Mouse (Mus musculus): ENCODE measurements around the gene Fgfr2. TPM values are rescaled to one million over a fixed set of nuclear protein-coding genes. Genes with fewer than 3 reads are reported as not detected.
A peak's percentile ranks its signal among the peaks of the same experiment; 100 is the strongest.

Gene Fgfr2
- polyA plus RNA-seq, 1 experiment from 2014 or later: 24.1 TPM

DNA sequence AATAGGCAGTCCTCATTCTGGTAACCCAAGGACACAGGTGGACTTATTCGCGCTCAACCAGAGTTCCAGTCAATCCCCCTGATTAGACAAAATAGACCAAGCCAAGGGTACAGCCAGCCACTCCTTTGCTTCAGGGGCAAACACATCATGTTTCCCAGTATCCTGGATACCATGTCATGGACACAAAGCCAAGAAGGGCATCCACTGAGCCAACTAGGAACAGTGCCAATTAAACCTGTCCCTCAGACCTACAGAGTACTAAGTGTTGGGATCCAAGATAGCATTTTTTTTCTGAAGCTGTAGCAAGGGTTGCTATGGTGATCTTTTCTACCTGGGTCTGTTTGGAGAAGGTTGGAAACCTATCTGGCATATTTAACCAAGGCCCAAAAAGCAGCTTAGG is 929.5 kb downstream of the Fgfr2 start:
- no peak overlapping the region for H3K4me3 ChIP-seq (ENCODE audit: low read length)
- H3K27ac ChIP-seq (ENCODE audit: low read depth, low read length): no peak overlapping the region
- no peak overlapping the region for H3K9ac ChIP-seq (ENCODE audit: low read depth, low read length)
- peaks cover 2% of the 10 kb centered on the region; the same call in 1 of the 2 replicates for H3K9me3 ChIP-seq (ENCODE audit: control insufficient read depth, low read length)
- H3K27me3 ChIP-seq (replicated peaks; ENCODE audit: control insufficient read depth, insufficient read depth, low read length): no peaks in the 10 kb centered on the region
- 73% methylated on average over 2 of the region's 2 CpGs for WGBS
- H3K4me1 ChIP-seq (ENCODE audit: control insufficient read depth, insufficient read depth, low read depth, low read length): no peaks in the 10 kb centered on the region
- no peak overlapping the region for H3K4me2 ChIP-seq (ENCODE audit: low read length)
- 0 out of 2 replicates have a peak, but pooled peaks have one; percentile 40 for ATAC-seq
- no peaks in the 10 kb centered on the region for H3K36me3 ChIP-seq (ENCODE audit: control insufficient read depth, insufficient read depth, low read length)

DNA sequence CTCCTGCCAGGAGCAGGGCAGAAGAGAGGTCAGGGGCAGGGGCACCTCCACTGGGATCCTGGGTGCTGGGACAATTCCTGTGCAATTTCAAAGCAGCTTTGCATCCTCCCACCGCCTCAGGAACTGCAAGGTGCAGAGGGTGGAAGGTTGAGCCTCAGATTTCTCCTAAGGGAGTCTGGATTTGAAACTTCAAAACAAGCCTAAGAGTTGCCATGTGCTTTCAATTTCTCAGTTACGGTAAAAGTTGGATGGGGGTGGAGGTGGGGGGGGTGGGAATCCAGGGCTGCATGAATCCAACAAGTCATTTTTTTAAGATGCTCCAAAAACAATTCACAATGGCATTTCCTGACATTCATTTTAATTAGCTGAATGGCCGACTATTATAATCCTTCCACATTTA is 935.7 kb downstream of the Fgfr2 start:
- Histone ChIP-seq H3K27me3 (replicated peaks; ENCODE audit: control insufficient read depth, insufficient read depth, low read length) (no peaks in the 10 kb centered on the region), H3K4me3 (ENCODE audit: low read length) (no peak overlapping the region), H3K4me2 (ENCODE audit: low read length) (no peak overlapping the region), H3K4me1 (ENCODE audit: control insufficient read depth, insufficient read depth, low read depth, low read length) (peaks cover 2% of the 10 kb centered on the region), H3K9ac (ENCODE audit: low read depth, low read length) (no peak overlapping the region), H3K9me3 (ENCODE audit: control insufficient read depth, low read length) (no peaks in the 10 kb centered on the region), H3K27ac (ENCODE audit: low read depth, low read length) (no peak overlapping the region), H3K36me3 (ENCODE audit: control insufficient read depth, insufficient read depth, low read length) (no peaks in the 10 kb centered on the region)
- ATAC-seq: no peak
- 57% methylated on average over 3 of the region's 3 CpGs for WGBS

DNA sequence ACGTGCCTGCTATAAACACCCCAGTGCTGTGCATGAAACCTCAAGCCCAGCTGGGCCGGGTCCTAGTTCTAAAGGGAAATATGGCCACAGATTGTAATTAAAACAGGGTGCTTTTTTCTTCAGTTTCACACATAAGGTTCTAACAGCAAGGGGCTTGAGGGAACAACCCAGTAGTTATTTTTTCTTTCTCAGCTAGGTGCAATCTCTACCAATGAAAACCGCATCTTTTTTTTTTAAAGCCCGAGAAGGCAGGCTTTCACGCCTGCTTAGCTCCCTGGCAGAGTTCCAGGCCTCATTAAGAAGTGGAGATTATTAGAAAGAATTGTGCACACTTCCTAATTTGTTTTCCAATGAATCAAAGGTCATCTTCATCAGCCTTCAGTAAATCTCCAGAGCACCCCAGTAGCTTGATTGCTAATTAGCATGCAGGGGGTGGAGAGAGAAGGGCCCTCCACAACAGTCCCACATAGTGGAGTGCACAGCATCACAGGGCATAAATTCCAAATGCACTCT is 939.2 kb downstream of the Fgfr2 start:
- Histone ChIP-seq H3K36me3 (ENCODE audit: control insufficient read depth, insufficient read depth, low read length) (no peaks in the 10 kb centered on the region), H3K4me1 (ENCODE audit: control insufficient read depth, insufficient read depth, low read depth, low read length) (peaks cover 2% of the 10 kb centered on the region), H3K27me3 (replicated peaks; ENCODE audit: control insufficient read depth, insufficient read depth, low read length) (no peaks in the 10 kb centered on the region), H3K4me3 (ENCODE audit: low read length) (no peak overlapping the region), H3K4me2 (ENCODE audit: low read length) (no peak overlapping the region), H3K9ac (ENCODE audit: low read depth, low read length) (no peak overlapping the region), H3K27ac (ENCODE audit: low read depth, low read length) (no peak overlapping the region; the same call in 1 of the 2 replicates), H3K9me3 (ENCODE audit: control insufficient read depth, low read length) (no peaks in the 10 kb centered on the region)
- no peak for ATAC-seq
- WGBS: 22% methylated on average over 5 of the region's 5 CpGs

DNA sequence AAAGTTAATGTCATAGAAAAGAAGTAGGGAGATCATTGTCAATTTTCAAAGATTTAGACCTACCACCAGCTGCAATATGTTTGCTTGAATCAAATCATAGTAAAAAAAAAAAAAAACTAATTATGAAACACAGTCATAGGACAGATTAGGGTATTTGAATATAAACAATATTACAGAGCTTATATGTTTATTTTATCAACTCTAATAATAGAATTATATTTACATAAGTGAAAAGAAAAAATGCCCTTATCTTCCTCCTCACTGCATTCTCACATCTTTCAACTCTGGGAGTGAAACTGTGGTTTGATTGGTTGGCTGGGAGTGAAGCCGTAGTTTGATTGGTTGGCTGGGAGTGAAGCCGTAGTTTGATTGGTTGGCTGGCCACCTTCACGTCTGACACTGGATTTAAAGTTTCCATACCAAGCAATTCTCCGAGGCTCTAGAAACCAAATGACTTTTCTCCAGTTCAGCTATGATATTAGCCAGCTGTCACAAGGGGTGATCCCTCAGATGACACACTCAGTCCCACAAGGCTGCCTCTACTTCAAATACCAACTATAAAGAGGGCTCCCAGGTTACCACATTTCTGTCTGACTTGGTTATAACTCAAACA is 941.5 kb downstream of the Fgfr2 start:
- Histone ChIP-seq H3K27me3 (replicated peaks; ENCODE audit: control insufficient read depth, insufficient read depth, low read length) (no peaks in the 10 kb centered on the region), H3K9me3 (ENCODE audit: control insufficient read depth, low read length) (no peaks in the 10 kb centered on the region), H3K9ac (ENCODE audit: low read depth, low read length) (no peak overlapping the region), H3K4me3 (ENCODE audit: low read length) (no peak overlapping the region), H3K4me1 (ENCODE audit: control insufficient read depth, insufficient read depth, low read depth, low read length) (peaks cover 2% of the 10 kb centered on the region), H3K36me3 (ENCODE audit: control insufficient read depth, insufficient read depth, low read length) (no peaks in the 10 kb centered on the region), H3K27ac (ENCODE audit: low read depth, low read length) (no peak overlapping the region), H3K4me2 (ENCODE audit: low read length) (no peak overlapping the region)
- no peak for ATAC-seq
- 95% methylated on average over 4 of the region's 4 CpGs for WGBS

DNA sequence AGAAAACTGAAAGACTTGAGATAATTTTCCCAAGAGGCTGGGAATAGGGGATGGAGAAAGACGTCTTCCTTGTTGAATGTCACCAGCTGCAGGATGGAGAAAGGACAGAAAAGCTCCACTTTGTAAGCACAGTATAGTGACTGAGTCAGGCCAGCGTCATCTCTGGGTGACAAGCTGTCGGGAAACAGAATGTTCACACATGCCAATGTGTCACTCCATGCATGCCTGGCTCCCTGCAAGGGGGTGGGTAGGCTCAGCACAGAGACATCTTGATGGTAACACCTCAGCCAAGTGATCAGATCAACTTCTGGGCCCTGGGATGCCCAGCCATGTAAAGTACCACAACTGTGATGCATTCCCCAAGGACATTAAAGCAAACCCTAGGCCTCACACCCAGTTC is 942.1 kb downstream of the Fgfr2 start:
- no peak overlapping the region for H3K4me2 ChIP-seq (ENCODE audit: low read length)
- WGBS: 82% methylated on average over 3 of the region's 3 CpGs
- H3K27me3 ChIP-seq (replicated peaks; ENCODE audit: control insufficient read depth, insufficient read depth, low read length): no peaks in the 10 kb centered on the region
- H3K9me3 ChIP-seq (ENCODE audit: control insufficient read depth, low read length): no peaks in the 10 kb centered on the region
- peaks cover 2% of the 10 kb centered on the region for H3K4me1 ChIP-seq (ENCODE audit: control insufficient read depth, insufficient read depth, low read depth, low read length)
- no peak overlapping the region for H3K4me3 ChIP-seq (ENCODE audit: low read length)
- ATAC-seq: no peak
- no peaks in the 10 kb centered on the region for H3K36me3 ChIP-seq (ENCODE audit: control insufficient read depth, insufficient read depth, low read length)
- no peak overlapping the region for H3K9ac ChIP-seq (ENCODE audit: low read depth, low read length)
- H3K27ac ChIP-seq (ENCODE audit: low read depth, low read length): no peak overlapping the region

DNA sequence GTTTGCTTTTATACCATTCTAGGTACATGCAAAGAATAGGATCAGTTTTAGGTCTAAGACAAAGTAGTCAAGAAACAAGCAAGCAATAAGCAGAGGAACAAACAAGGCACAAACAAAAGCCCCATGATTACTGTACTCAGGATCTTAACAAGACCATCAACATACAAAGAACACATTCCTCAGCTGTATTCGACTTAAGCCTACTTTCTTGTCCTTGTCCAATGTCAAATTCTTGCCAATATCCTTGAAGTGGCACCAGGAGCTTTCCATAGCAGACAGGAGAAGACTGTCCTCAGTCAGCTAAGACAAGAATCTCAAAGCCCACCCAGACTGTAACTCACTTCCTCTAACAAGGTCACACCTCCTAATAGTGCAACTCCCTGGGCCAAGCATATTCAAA is 944.1 kb downstream of the Fgfr2 start:
- Histone ChIP-seq H3K9me3 (ENCODE audit: control insufficient read depth, low read length) (no peaks in the 10 kb centered on the region), H3K4me1 (ENCODE audit: control insufficient read depth, insufficient read depth, low read depth, low read length) (peaks cover 2% of the 10 kb centered on the region)
- ATAC-seq: no peak

DNA sequence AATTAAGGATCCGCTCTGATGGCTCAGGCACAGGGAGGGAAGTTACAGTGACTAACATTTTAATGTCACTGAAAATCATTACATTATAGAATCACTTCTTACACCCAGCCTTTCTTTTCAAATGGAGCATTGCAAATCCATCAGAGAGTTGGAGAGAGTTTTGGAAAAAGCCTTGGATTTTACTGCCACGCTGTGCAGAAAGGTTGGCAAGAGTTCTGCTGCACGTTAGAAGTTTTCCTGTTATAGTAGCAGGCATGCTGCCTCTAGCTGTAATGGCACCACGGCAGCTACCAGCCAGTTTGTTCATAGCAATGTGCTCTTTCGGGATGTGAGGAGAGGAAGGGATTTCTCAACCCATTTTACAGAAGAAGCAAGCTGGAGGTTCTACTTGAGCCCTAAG is 948.4 kb downstream of the Fgfr2 start:
- WGBS: 75% methylated on average over 5 of the region's 5 CpGs
- H3K4me3 ChIP-seq (ENCODE audit: low read length): no peak overlapping the region

More for the DNA sequence above, 944.1 kb downstream of the Fgfr2 start:
- 60% methylated on average over 1 of the region's 1 CpGs for WGBS
- Histone ChIP-seq H3K4me2 (ENCODE audit: low read length) (no peak overlapping the region), H3K36me3 (ENCODE audit: control insufficient read depth, insufficient read depth, low read length) (no peaks in the 10 kb centered on the region), H3K27me3 (replicated peaks; ENCODE audit: control insufficient read depth, insufficient read depth, low read length) (no peaks in the 10 kb centered on the region), H3K9ac (ENCODE audit: low read depth, low read length) (no peak overlapping the region), H3K27ac (ENCODE audit: low read depth, low read length) (no peak overlapping the region), H3K4me3 (ENCODE audit: low read length) (no peak overlapping the region)

DNA sequence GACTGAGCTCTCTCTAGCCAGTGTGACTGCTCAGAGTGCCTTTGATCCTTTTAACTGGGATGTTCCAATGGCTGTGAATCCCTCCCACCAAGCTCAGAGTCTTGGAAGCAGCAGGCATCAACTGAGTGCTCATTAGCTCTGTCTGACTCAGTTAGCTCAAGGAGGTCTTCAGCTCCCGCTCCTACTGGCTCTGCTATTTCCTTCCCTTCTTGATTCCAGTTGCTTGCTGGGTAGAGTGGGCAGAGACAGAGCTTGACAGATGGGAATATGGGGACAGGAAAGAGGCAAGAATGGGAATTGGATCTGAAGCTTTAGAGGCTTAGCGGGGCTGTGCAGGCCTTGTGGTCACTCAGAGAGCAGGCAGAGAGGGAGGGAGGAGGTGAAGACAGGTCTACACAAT is 948.9 kb downstream of the Fgfr2 start:
- 78% methylated on average over 2 of the region's 2 CpGs for WGBS
- Histone ChIP-seq H3K9me3 (ENCODE audit: control insufficient read depth, low read length) (no peaks in the 10 kb centered on the region), H3K9ac (ENCODE audit: low read depth, low read length) (no peak overlapping the region), H3K4me2 (ENCODE audit: low read length) (no peak overlapping the region), H3K36me3 (ENCODE audit: control insufficient read depth, insufficient read depth, low read length) (no peaks in the 10 kb centered on the region), H3K27ac (ENCODE audit: low read depth, low read length) (no peak overlapping the region), H3K4me3 (ENCODE audit: low read length) (no peak overlapping the region), H3K27me3 (replicated peaks; ENCODE audit: control insufficient read depth, insufficient read depth, low read length) (no peaks in the 10 kb centered on the region), H3K4me1 (ENCODE audit: control insufficient read depth, insufficient read depth, low read depth, low read length) (peaks cover 2% of the 10 kb centered on the region; the same call in 1 of the 2 replicates)
- no peak; the same call in 1 of the 2 replicates for ATAC-seq

More for the DNA sequence above, 948.4 kb downstream of the Fgfr2 start:
- no peaks in the 10 kb centered on the region for H3K27me3 ChIP-seq (replicated peaks; ENCODE audit: control insufficient read depth, insufficient read depth, low read length)
- no peak overlapping the region for H3K4me2 ChIP-seq (ENCODE audit: low read length)
- peaks cover 2% of the 10 kb centered on the region; the same call in 1 of the 2 replicates for H3K4me1 ChIP-seq (ENCODE audit: control insufficient read depth, insufficient read depth, low read depth, low read length)
- no peaks in the 10 kb centered on the region for H3K9me3 ChIP-seq (ENCODE audit: control insufficient read depth, low read length)
- H3K9ac ChIP-seq (ENCODE audit: low read depth, low read length): no peak overlapping the region
- H3K36me3 ChIP-seq (ENCODE audit: control insufficient read depth, insufficient read depth, low read length): no peaks in the 10 kb centered on the region
- ATAC-seq: no peak
- no peak overlapping the region for H3K27ac ChIP-seq (ENCODE audit: low read depth, low read length)

DNA sequence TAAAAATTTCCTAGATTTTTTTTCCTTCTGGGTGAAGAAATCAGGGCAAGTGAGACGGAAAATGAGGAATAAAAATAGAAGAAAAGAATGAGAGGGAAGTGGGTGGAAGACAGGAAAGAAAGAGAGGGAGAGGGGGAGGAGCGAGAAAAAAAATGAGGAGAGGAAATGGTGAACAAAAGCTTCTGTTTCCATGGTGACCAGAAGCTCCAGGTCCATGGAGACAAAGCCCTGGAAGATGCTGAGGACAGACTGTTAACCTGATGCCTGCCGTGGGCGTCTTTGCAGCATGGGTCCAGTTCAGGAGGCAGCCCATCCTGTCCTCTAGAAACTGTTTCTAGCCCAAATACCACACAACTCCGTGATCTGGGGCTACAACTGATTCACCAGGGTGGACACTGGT is 950.9 kb downstream of the Fgfr2 start:
- Histone ChIP-seq H3K27me3 (replicated peaks; ENCODE audit: control insufficient read depth, insufficient read depth, low read length) (no peaks in the 10 kb centered on the region), H3K4me2 (ENCODE audit: low read length) (no peak overlapping the region), H3K4me1 (ENCODE audit: control insufficient read depth, insufficient read depth, low read depth, low read length) (peaks cover 2% of the 10 kb centered on the region; the same call in 1 of the 2 replicates), H3K9ac (ENCODE audit: low read depth, low read length) (no peak overlapping the region), H3K9me3 (ENCODE audit: control insufficient read depth, low read length) (no peaks in the 10 kb centered on the region), H3K4me3 (ENCODE audit: low read length) (no peak overlapping the region), H3K27ac (ENCODE audit: low read depth, low read length) (peak overlapping the region; percentile 55), H3K36me3 (ENCODE audit: control insufficient read depth, insufficient read depth, low read length) (no peaks in the 10 kb centered on the region)
- WGBS: 50% methylated on average over 5 of the region's 5 CpGs
- ATAC-seq: no peak
